ENCODE assay signal across 9 mouse cellular contexts in genomic region chr1:190419709-190420108, GRCm38 (mm10).
DNase-seq lines count a peak whose midpoint lies in the region; TF ChIP-seq lines count a peak whose summit lies in the region.
"Had no signal": no experiment of that assay in that cellular context is flagged by ENCODE, and none has a peak within 500 bp of the region (broad histone marks: within the 10 kb centered on the region; RNA-seq: fewer than 3 reads in every experiment).

No protein-coding gene starts in this region.

- no peaks in the 10 kb centered on the region for H3K36me3 ChIP-seq in heart, adult 2 months (ENCODE audit: control insufficient read depth, insufficient read depth, low read length)
- 0 out of 2 replicates have a peak, but pooled peaks cover 3% of the 10 kb centered on the region for H3K36me3 ChIP-seq in heart, embryonic 10.5 days

- H3K27me3 ChIP-seq in heart, adult 2 months (ENCODE audit: control insufficient read depth, insufficient read depth, low read length): no peaks in the 10 kb centered on the region
- 0 out of 2 replicates have a peak, but pooled peaks cover 4% of the 10 kb centered on the region for H3K27me3 ChIP-seq in heart, embryonic 10.5 days (ENCODE audit: insufficient read depth, poor library complexity, severe bottlenecking)

- no peak for TF ChIP-seq EP300 in heart, adult 2 months (IDR thresholded peaks at IDR 0.05; ENCODE audit: insufficient read depth, low read depth, low read length)

- intact Hi-C loops in heart, adult 2 months (cut with DNase I): no loop called here
- intact Hi-C loops in left cerebral cortex, postnatal 10 days (cut with DNase I): no loop called here

- H3K79me2 ChIP-seq in heart, adult 2 months (replicated peaks; ENCODE audit: control insufficient read depth, insufficient read depth, low read length): no peaks in the 10 kb centered on the region

- H3K27ac ChIP-seq in heart, adult 2 months: no peak overlapping the region
- no peak overlapping the region for H3K27ac ChIP-seq in heart, embryonic 10.5 days

- no peak for TF ChIP-seq POLR2A in heart, adult 2 months (IDR thresholded peaks at IDR 0.05; ENCODE audit: insufficient read depth, low read depth, low read length)

- DNase-seq in heart, adult 2 months: peak; percentile 18 to 25
- DNase-seq in heart, embryonic 10.5 days (ENCODE audit: low spot score): no peak
- DNase-seq in urinary bladder, postnatal 14 days (ENCODE audit: low spot score): peak; percentile 28
- no peak for DNase-seq in urinary bladder, adult 18-20 months (ENCODE audit: low spot score in 2 of 2)
- peak; percentile 43 to 74 for DNase-seq in left cerebral cortex, postnatal 10 days (ENCODE audit: extremely low spot score in 1 of 2, low spot score in 2 of 2)
- DNase-seq in telencephalon, adult 2 months (ENCODE audit: low read depth, low spot score): peak; percentile 35
- no peak for DNase-seq in thymus, postnatal 36 days
- DNase-seq in T-cell, adult 2 months (ENCODE audit: low spot score): no peak
- DNase-seq: gastrocnemius, postnatal 25 days had no signal

- no peak overlapping the region for H3K9ac ChIP-seq in heart, adult 2 months (ENCODE audit: low read depth, low read length)

- TF ChIP-seq CTCF in heart, adult 2 months (IDR thresholded peaks at IDR 0.05): no peak

- WGBS in heart, adult 2 months: 26% methylated on average over 13 of the region's 13 CpGs
- WGBS in heart, embryonic 10.5 days: 81% methylated on average over 13 of the region's 13 CpGs

- peaks cover 1% of the 10 kb centered on the region; the same call in 1 of the 2 replicates for H3K4me1 ChIP-seq in heart, adult 2 months (ENCODE audit: control insufficient read depth, insufficient read depth, low read length)
- no peaks in the 10 kb centered on the region for H3K4me1 ChIP-seq in heart, embryonic 10.5 days

- H3K9me3 ChIP-seq in heart, embryonic 10.5 days: no peaks in the 10 kb centered on the region; the same call in 1 of the 2 replicates

- H3K4me3 ChIP-seq in heart, adult 2 months: no peak overlapping the region
- no peak overlapping the region for H3K4me3 ChIP-seq in heart, embryonic 10.5 days

Comparison
In these comparisons a context has a peak if more than half of its experiments do, and no peak if none do; other contexts are left out.
1. DNase-seq: peak in heart, adult 2 months (2 of 2), urinary bladder, postnatal 14 days (single experiment), left cerebral cortex, postnatal 10 days (2 of 2) and telencephalon, adult 2 months (single experiment); none in heart, embryonic 10.5 days (single experiment), urinary bladder, adult 18-20 months (0 of 2), thymus, postnatal 36 days (0 of 2) and T-cell, adult 2 months (single experiment).